Mouse (Mus musculus): Measurements from ENCODE around the gene Mta1.

DNA sequence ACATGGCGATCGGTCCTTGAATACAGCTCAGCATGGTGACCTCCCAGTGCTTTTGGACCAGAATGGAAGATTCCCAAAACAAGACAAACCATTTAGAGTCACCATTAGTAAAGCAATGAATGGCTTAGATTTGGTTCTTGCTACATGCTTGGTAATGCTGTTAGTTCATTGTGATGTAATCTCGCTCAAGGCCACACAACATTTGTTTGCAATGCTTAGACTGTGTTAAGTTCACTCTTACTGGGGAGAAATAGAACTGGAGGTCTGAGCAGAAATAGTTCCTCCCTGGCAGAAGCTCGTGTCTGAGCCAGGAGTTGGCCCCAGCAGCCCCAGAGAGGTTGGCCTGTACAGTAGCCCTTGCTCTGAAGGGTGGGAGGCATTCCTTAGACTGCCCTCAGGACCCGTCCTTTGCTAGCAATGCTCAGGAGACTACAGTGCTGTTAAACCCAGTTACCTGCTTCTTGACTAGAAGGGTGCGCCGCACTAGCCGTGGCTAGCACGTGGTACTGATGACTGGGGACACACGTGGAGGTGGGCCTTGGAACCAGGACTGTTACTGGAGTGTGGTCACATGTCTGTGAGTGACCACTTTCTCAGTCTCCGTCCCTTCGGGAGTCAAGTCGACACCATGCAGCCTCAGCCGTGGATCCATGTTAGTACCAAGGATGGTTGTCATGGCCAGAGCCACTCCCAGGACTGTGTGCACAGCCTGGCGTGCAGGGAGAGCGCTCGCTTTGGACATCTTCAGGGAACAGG lies 10.6 kb downstream of the Mta1 start:
- TF ChIP-seq CTCF (IDR thresholded peaks at IDR 0.05; ENCODE audit: control insufficient read depth, insufficient read depth, insufficient read length), result no peak
- no peak for TF ChIP-seq FOSL1 (IDR thresholded peaks at IDR 0.05; ENCODE audit: insufficient read depth, low read length, poor library complexity, severe bottlenecking)
- TF ChIP-seq MYOD1 (IDR thresholded peaks at IDR 0.05; ENCODE audit: control insufficient read depth, insufficient read length, low read depth), result no peak
- TF ChIP-seq USF1 (IDR thresholded peaks at IDR 0.05; ENCODE audit: low read depth), result no peak
- no peak for TF ChIP-seq MYOG (IDR thresholded peaks at IDR 0.05; ENCODE audit: control insufficient read depth, extremely low read depth, insufficient read length)
